Mouse (Mus musculus) intestine, embryonic 14.5 days (tissue): Measurements from ENCODE around the gene Zfp512b. TPM values are rescaled to one million over a fixed set of nuclear protein-coding genes. Genes with fewer than 3 reads are reported as not detected.

Source experiments
- ATAC-seq: fragments of 200-750 bp; cut with Nextera tagmentation; replicated peaks from 2 replicates; pipeline ENCODE4 v1.8.0; 2017; ENCODE audit warnings: low read depth, moderate number of reproducible peaks, moderate TSS enrichment, moderate library complexity; ENCODE audit not compliant: low FRiP score, low TSS enrichment
- DNase-seq: peaks from one replicate; pipeline ENCODE4 v3.0.0-alpha.2; 2018; ENCODE audit warnings: low spot score
- H3K27ac ChIP-seq: fragments of 300-500 bp; sonication (generic); 2 replicates; pipeline ENCODE4 v1.5.1; 2014; ENCODE audit warnings: low read depth, mild to moderate bottlenecking, control low read depth
- H3K27me3 ChIP-seq: fragments of 300-500 bp; sonication (generic); replicated peaks from 2 replicates; pipeline ENCODE4 v1.6.1; 2014; ENCODE audit warnings: low read length, control low read depth; ENCODE audit not compliant: control insufficient read depth, insufficient read depth
- H3K36me3 ChIP-seq: fragments of 300-500 bp; sonication (generic); 2 replicates; pipeline ENCODE4 v1.6.1; 2014; ENCODE audit warnings: low read length, control low read depth; ENCODE audit not compliant: control insufficient read depth, insufficient read depth
- H3K4me1 ChIP-seq: fragments of 300-500 bp; sonication (generic); replicated peaks from 2 replicates; pipeline ENCODE4 v1.6.1; 2014; ENCODE audit warnings: low read length, control low read depth, mixed read lengths; ENCODE audit not compliant: control insufficient read depth, insufficient read depth
- H3K4me2 ChIP-seq: fragments of 300-500 bp; sonication (generic); 2 replicates; pipeline ENCODE4 v1.6.1; 2014; ENCODE audit warnings: low read length
- H3K4me3 ChIP-seq: fragments of 300-500 bp; sonication (generic); 2 replicates; pipeline ENCODE4 v1.5.1; 2014; ENCODE audit warnings: low read depth, low read length, control low read depth, mixed read lengths
- H3K9ac ChIP-seq: fragments of 300-500 bp; sonication (generic); 2 replicates; pipeline ENCODE4 v1.6.1; 2014; ENCODE audit warnings: mild to moderate bottlenecking, low read length
- H3K9me3 ChIP-seq: fragments of 300-500 bp; sonication (generic); 2 replicates; pipeline ENCODE4 v1.6.1; 2016; ENCODE audit warnings: low read length, control low read depth; ENCODE audit not compliant: control insufficient read depth
- WGBS: fragments of 180-500 bp; shearing (Covaris S2); extraction: QIAGEN DNeasy Blood & Tissue Kit; methylation state at CpG from one replicate; pipeline ENCODE4 v1.1.7; 2014; 5-methylcytosine and 5-hydroxymethylcytosine counted together
- polyA plus RNA-seq: library from polyadenylated mRNA; unstranded; fragments of >200 nt; fragmentation: Nextera tagmentation; extraction: Ambion mirVana; gene quantifications from 2 replicates; pipeline ENCODE4 v1.2.1, GENCODE M21; 2014

Zfp512b gene
- polyA plus RNA-seq, 1 experiment from 2014 or later, result 35.0 TPM

GRCm38 (mm10) chr2:181548682-181549081 lies 43.9 kb downstream of the Zfp512b start:
- Histone ChIP-seq H3K27me3 (no peaks in the 10 kb centered on the region), H3K36me3 (peaks cover 76% of the 10 kb centered on the region), H3K9ac (no peak overlapping the region), H3K9me3 (no peaks in the 10 kb centered on the region), H3K4me1 (no peaks in the 10 kb centered on the region), H3K4me2 (no peak overlapping the region), H3K4me3 (no peak overlapping the region), H3K27ac (no peak overlapping the region)
- DNase-seq (no peak), ATAC-seq (no peak)
- 82% methylated on average over 5 of the region's 5 CpGs for WGBS

GRCm38 (mm10) chr2:181548227-181548626 lies 44.4 kb downstream of the Zfp512b start:
- ATAC-seq, result no peak
- Histone ChIP-seq H3K4me3 (no peak overlapping the region), H3K27ac (no peak overlapping the region), H3K36me3 (peaks cover 76% of the 10 kb centered on the region), H3K9me3 (no peaks in the 10 kb centered on the region), H3K9ac (no peak overlapping the region), H3K4me2 (no peak overlapping the region), H3K27me3 (no peaks in the 10 kb centered on the region), H3K4me1 (no peaks in the 10 kb centered on the region)
- DNase-seq, result no peak
- WGBS, result 73% methylated on average over 1 of the region's 1 CpGs

- Histone ChIP-seq H3K9me3 (no peaks in the 10 kb centered on the region), H3K9ac (no peak overlapping the region), H3K36me3 (peaks cover 61% of the 10 kb centered on the region), H3K27me3 (no peaks in the 10 kb centered on the region), H3K4me2 (no peak overlapping the region), H3K4me3 (no peak overlapping the region), H3K4me1 (no peaks in the 10 kb centered on the region), H3K27ac (no peak overlapping the region)
- WGBS, result 95% methylated on average over 7 of the region's 7 CpGs
- ATAC-seq (no peak), DNase-seq (no peak)
These were observed 46.5 kb downstream of the Zfp512b start for GRCm38 (mm10) chr2:181546142-181546541.

- DNase-seq (no peak), ATAC-seq (no peak)
- Histone ChIP-seq H3K9ac (no peak overlapping the region), H3K4me3 (no peak overlapping the region), H3K27ac (no peak overlapping the region), H3K4me1 (no peaks in the 10 kb centered on the region), H3K36me3 (peaks cover 20% of the 10 kb centered on the region), H3K9me3 (no peaks in the 10 kb centered on the region), H3K27me3 (no peaks in the 10 kb centered on the region), H3K4me2 (no peak overlapping the region)
- 93% methylated on average over 6 of the region's 6 CpGs for WGBS
These were observed 50.7 kb downstream of the Zfp512b start for GRCm38 (mm10) chr2:181541761-181542380.

- H3K9ac ChIP-seq, result no peak overlapping the region
- no peaks in the 10 kb centered on the region for H3K9me3 ChIP-seq
- 0 out of 2 replicates have a peak overlapping the region, but pooled peaks have one; percentile 38 for H3K27ac ChIP-seq
- no peak overlapping the region for H3K4me2 ChIP-seq
- DNase-seq, result no peak
- H3K4me3 ChIP-seq, result no peak overlapping the region
- no peaks in the 10 kb centered on the region for H3K27me3 ChIP-seq
- 82% methylated on average over 2 of the region's 2 CpGs for WGBS
- H3K36me3 ChIP-seq, result peaks cover 3% of the 10 kb centered on the region
- no peaks in the 10 kb centered on the region for H3K4me1 ChIP-seq
- ATAC-seq, result no peak
These were observed 55.1 kb downstream of the Zfp512b start for GRCm38 (mm10) chr2:181537444-181538047.

GRCm38 (mm10) chr2:181536410-181536809 lies 56.2 kb downstream of the Zfp512b start:
- no peak overlapping the region for H3K4me2 ChIP-seq
- no peaks in the 10 kb centered on the region for H3K4me1 ChIP-seq
- no peak overlapping the region for H3K27ac ChIP-seq
- H3K9me3 ChIP-seq, result no peaks in the 10 kb centered on the region
- 91% methylated on average over 2 of the region's 2 CpGs for WGBS
- H3K4me3 ChIP-seq, result no peak overlapping the region
- no peak overlapping the region for H3K9ac ChIP-seq
- ATAC-seq (no peak), DNase-seq (no peak)
- H3K36me3 ChIP-seq, result no peaks in the 10 kb centered on the region; the same call in none of the 2 replicates
- H3K27me3 ChIP-seq, result no peaks in the 10 kb centered on the region

- ATAC-seq (no peak), DNase-seq (no peak)
- no peaks in the 10 kb centered on the region for H3K4me1 ChIP-seq
- no peak overlapping the region for H3K4me3 ChIP-seq
- 0 out of 2 replicates have a peak, but pooled peaks cover 5% of the 10 kb centered on the region for H3K9me3 ChIP-seq
- peaks cover 7% of the 10 kb centered on the region for H3K36me3 ChIP-seq
- no peaks in the 10 kb centered on the region for H3K27me3 ChIP-seq
- H3K27ac ChIP-seq, result no peak overlapping the region
- 95% methylated on average over 3 of the region's 3 CpGs for WGBS
- H3K4me2 ChIP-seq, result no peak overlapping the region
- H3K9ac ChIP-seq, result no peak overlapping the region
These were observed 60.0 kb downstream of the Zfp512b start for GRCm38 (mm10) chr2:181532589-181532988.
